Mouse (Mus musculus): ENCODE measurements around the gene Gchfr. TPM values are rescaled to one million over a fixed set of nuclear protein-coding genes. Genes with fewer than 3 reads are reported as not detected.

Gchfr gene
- polyA plus RNA-seq, 1 experiment from 2014 or later: 9.4 TPM

DNA sequence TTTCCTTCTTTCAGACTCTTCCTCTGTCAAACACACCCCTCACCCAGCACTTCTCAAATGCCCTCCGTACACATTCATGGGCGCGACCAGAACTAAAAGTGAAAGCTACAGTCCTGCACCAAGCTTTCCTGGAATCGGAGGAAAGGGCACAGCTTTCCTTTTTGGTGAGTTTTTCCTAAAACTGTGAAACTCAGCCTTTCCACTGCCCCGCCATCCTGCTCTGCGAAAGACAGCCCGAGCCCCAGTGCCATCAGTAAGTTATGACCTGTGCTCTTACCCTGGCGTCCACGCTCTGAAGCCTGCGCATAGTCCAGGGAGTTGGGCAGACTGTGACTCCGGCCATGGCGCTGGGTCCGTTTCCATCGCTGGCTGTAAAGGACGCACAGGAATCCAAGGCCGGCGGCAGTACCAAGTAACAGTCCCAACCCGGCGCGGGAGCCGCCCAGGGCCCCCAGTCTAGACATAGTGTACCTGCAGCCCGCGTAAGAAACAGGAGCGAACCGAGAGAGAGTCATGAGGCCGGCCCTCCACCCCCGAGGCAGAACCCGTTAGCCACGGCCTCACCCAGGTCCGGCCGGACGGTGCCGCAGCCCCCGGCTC is 11.4 kb upstream of the Gchfr start:
- WGBS: 9% methylated on average over 27 of the region's 34 CpGs
- Histone ChIP-seq H3K27ac (ENCODE audit: low read length) (peak overlapping the region; percentile 72), H3K9me3 (replicated peaks; ENCODE audit: control insufficient read depth, low read length, poor library complexity, severe bottlenecking) (no peaks in the 10 kb centered on the region), H3K9ac (ENCODE audit: low read depth, low read length) (peak overlapping the region; percentile 87), H3K4me1 (ENCODE audit: control insufficient read depth, insufficient read depth, low read length) (peaks cover 19% of the 10 kb centered on the region), H3K36me3 (ENCODE audit: control insufficient read depth, insufficient read depth, low read length) (peaks cover 14% of the 10 kb centered on the region), H3K4me2 (ENCODE audit: low read length) (peak overlapping the region; percentile 89), H3K4me3 (ENCODE audit: low read depth, low read length) (peak overlapping the region; percentile 84), H3K27me3 (ENCODE audit: control insufficient read depth, insufficient read depth, low read depth, low read length) (no peaks in the 10 kb centered on the region)
- peak; percentile 69; the same call in 1 of the 2 replicates for ATAC-seq

DNA sequence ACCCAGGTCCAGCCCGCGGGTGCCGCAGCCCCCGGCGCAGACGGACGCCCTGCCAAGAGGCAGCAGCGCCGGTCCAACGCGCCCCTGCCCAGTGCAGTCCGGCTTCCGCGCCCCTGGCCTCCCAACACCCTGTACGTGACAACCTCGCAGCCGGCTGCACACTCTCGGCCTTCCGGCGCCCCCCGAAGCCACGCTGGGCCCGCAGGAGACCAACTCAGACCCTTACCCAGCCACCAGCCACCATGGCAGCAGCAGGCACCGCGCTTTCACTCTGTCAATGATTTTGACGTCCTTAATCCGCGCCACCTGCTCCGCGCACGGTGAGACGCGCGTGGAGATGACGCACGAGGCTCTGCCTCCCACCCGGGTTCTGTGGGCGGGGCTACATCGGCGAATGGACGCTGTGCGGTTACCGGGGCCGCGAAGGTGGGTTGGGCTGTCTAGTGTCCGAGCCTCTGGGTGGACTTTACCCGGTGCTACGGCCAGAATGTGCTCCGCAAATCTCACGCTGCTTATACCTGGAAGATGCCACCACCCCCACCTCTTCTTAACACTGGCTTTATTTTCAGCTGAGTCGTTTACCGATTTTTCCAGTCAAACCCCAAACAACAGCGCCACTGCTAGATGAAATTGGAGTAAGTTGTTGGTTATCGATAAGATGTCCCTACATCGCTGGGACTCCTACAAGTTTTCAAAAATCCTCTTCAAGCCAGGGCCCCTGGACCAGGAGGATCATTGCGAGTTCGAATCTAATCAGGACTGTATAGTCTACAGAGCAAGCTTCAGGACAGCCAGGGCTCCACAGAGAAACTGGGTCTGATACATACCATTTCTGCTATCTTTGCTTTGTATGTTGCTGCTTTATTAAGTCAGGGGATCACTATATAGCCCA is 10.6 kb upstream of the Gchfr start, which contains the start of gene Rmdn3:
Gene Rmdn3 (minus strand): TSS at position 354 of the 892 bp plus-strand sequence.
- peak within 1 kb of the TSS; percentile 89 for H3K4me2 ChIP-seq (ENCODE audit: low read length)
- peak within 1 kb of the TSS; percentile 84 for H3K4me3 ChIP-seq (ENCODE audit: low read depth, low read length)
- H3K27ac ChIP-seq (ENCODE audit: low read length): peak within 1 kb of the TSS; percentile 72
- 1% methylated on average over 54 of the region's 57 CpGs for WGBS
- H3K9me3 ChIP-seq (replicated peaks; ENCODE audit: control insufficient read depth, low read length, poor library complexity, severe bottlenecking): no peaks in the 10 kb centered on the region
- peaks cover 12% of the 10 kb centered on the region for H3K36me3 ChIP-seq (ENCODE audit: control insufficient read depth, insufficient read depth, low read length)
- peak within 1 kb of the TSS; percentile 87 for H3K9ac ChIP-seq (ENCODE audit: low read depth, low read length)
- ATAC-seq: peak; percentile 93
- H3K27me3 ChIP-seq (ENCODE audit: control insufficient read depth, insufficient read depth, low read depth, low read length): no peaks in the 10 kb centered on the region
- peaks cover 19% of the 10 kb centered on the region for H3K4me1 ChIP-seq (ENCODE audit: control insufficient read depth, insufficient read depth, low read length)

DNA sequence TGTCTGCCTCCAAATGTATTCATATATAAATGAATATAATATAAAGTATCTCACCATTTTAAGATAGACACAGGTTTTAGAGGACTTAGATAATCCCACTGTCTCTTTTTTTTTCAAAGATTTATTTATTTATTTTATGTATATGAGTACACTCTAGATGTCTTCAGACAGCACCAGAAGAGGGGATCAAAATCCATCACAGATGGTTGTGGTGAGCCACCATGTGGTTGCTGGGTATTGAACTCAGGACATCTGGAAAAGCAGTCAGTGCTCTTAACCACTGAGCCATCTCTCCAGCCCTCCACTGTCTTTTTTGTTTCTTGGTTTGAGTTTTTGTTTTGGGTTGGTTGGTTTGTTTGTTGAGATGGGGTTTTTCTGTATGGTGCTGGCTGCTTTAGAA is 9.7 kb upstream of the Gchfr start:
- ATAC-seq: no peak
- no peak overlapping the region for H3K27ac ChIP-seq (ENCODE audit: low read length)
- H3K4me2 ChIP-seq (ENCODE audit: low read length): peak overlapping the region; percentile 67; the same call in 1 of the 2 replicates
- H3K27me3 ChIP-seq (ENCODE audit: control insufficient read depth, insufficient read depth, low read depth, low read length): no peaks in the 10 kb centered on the region
- no peaks in the 10 kb centered on the region for H3K9me3 ChIP-seq (replicated peaks; ENCODE audit: control insufficient read depth, low read length, poor library complexity, severe bottlenecking)
- H3K4me1 ChIP-seq (ENCODE audit: control insufficient read depth, insufficient read depth, low read length): peaks cover 19% of the 10 kb centered on the region
- H3K36me3 ChIP-seq (ENCODE audit: control insufficient read depth, insufficient read depth, low read length): peaks cover 7% of the 10 kb centered on the region
- H3K9ac ChIP-seq (ENCODE audit: low read depth, low read length): no peak overlapping the region
- no peak overlapping the region for H3K4me3 ChIP-seq (ENCODE audit: low read depth, low read length)

DNA sequence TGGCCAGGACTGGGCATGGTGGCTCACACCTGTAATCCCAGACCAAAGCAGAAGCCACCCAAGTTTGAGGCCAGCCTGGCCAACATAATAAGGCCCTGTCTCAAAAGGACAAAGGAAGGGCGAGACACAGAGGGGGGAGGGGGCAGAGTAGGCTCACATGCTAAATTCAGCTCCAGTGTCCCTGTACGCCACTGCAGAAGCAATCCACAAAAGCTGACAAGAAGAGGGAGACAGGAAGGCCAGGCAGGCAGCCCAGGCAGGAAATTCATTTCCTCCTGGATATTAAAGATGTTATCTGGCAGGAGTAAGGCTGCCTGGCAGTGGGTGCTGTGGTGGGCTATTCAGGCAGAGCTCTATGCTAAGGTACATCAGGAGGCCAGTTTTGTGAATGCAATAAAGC is 6.3 kb upstream of the Gchfr start:
- Histone ChIP-seq H3K27me3 (ENCODE audit: control insufficient read depth, insufficient read depth, low read depth, low read length) (peaks cover 12% of the 10 kb centered on the region), H3K4me1 (ENCODE audit: control insufficient read depth, insufficient read depth, low read length) (peaks cover 4% of the 10 kb centered on the region), H3K27ac (ENCODE audit: low read length) (no peak overlapping the region), H3K4me3 (ENCODE audit: low read depth, low read length) (no peak overlapping the region), H3K9me3 (replicated peaks; ENCODE audit: control insufficient read depth, low read length, poor library complexity, severe bottlenecking) (no peaks in the 10 kb centered on the region), H3K36me3 (ENCODE audit: control insufficient read depth, insufficient read depth, low read length) (no peaks in the 10 kb centered on the region), H3K9ac (ENCODE audit: low read depth, low read length) (no peak overlapping the region), H3K4me2 (ENCODE audit: low read length) (no peak overlapping the region)
- WGBS: 31% methylated on average over 2 of the region's 2 CpGs
- no peak for ATAC-seq

DNA sequence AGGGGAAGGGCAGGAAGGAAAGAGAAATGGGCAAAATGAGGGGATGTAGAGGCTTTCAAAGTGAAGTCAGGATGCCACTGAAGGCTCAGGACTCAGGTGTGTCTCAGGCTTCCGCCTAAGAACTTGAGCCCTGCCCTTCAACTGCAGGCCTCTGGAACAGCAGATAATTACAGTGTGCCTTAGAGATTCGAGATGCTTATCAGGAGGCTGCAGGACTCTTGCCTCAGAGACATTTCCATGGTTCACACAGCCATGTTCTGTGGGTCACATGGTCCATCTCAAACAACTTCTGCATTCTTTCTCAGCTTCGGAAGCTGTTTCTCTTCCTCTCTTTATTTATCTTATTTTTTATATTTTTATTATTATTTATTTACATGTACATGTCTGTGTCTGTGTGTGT is 4.4 kb upstream of the Gchfr start:
- peaks cover 17% of the 10 kb centered on the region for H3K27me3 ChIP-seq (ENCODE audit: control insufficient read depth, insufficient read depth, low read depth, low read length)

DNA sequence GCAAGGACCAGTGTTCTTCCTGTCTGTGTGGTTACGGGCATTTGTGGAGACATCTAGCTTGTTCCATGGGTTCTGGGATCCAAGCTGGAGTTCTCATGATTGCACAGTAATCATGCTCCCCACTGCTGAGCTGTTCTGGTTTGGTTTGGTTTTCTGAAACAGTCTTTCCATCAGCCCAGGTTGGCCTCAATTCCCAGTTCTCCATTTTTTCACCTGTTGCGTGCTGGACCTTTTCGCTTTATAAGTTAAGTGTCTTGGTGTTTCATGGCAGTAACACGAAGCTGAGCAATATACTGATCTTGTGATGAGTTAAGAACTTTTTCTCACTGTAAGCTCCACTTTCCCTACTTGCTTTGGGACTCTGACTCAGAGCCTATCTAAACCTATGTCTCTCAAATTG is 3.6 kb upstream of the Gchfr start:
- Histone ChIP-seq H3K4me1 (ENCODE audit: control insufficient read depth, insufficient read depth, low read length) (peaks cover 8% of the 10 kb centered on the region; the same call in 1 of the 2 replicates), H3K9ac (ENCODE audit: low read depth, low read length) (no peak overlapping the region), H3K27me3 (ENCODE audit: control insufficient read depth, insufficient read depth, low read depth, low read length) (peaks cover 17% of the 10 kb centered on the region), H3K4me2 (ENCODE audit: low read length) (no peak overlapping the region), H3K4me3 (ENCODE audit: low read depth, low read length) (no peak overlapping the region), H3K9me3 (replicated peaks; ENCODE audit: control insufficient read depth, low read length, poor library complexity, severe bottlenecking) (no peaks in the 10 kb centered on the region), H3K27ac (ENCODE audit: low read length) (no peak overlapping the region), H3K36me3 (ENCODE audit: control insufficient read depth, insufficient read depth, low read length) (no peaks in the 10 kb centered on the region)
- WGBS: 91% methylated on average over 4 of the region's 4 CpGs
- no peak for ATAC-seq

More for the DNA sequence above, 4.4 kb upstream of the Gchfr start:
- H3K4me1 ChIP-seq (ENCODE audit: control insufficient read depth, insufficient read depth, low read length): peaks cover 8% of the 10 kb centered on the region; the same call in 1 of the 2 replicates
- WGBS: 71% methylated on average over 3 of the region's 3 CpGs
- no peak overlapping the region for H3K4me2 ChIP-seq (ENCODE audit: low read length)
- H3K9me3 ChIP-seq (replicated peaks; ENCODE audit: control insufficient read depth, low read length, poor library complexity, severe bottlenecking): no peaks in the 10 kb centered on the region
- no peak overlapping the region for H3K9ac ChIP-seq (ENCODE audit: low read depth, low read length)
- ATAC-seq: no peak
- H3K27ac ChIP-seq (ENCODE audit: low read length): no peak overlapping the region
- no peak overlapping the region for H3K4me3 ChIP-seq (ENCODE audit: low read depth, low read length)
- H3K36me3 ChIP-seq (ENCODE audit: control insufficient read depth, insufficient read depth, low read length): no peaks in the 10 kb centered on the region

DNA sequence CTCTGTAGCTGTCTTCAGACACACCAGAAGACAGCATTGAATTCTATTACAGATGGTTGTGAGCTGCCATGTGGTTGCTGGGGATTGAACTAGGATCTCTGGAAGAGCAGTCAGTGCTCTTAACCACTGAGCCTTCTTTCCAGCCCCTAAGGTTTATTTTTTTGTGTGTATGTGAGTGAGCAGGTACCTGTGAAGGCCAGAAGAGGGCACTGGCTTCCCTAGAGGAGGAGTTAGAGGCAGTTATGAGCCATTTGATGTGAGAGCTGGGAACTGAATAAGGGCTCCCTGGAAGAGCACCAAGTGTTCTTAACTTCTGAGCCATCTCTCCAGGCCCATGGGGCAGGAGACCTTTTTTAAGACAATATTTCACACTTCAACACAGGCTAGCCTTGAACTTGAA is 2.2 kb upstream of the Gchfr start:
- peaks cover 17% of the 10 kb centered on the region for H3K27me3 ChIP-seq (ENCODE audit: control insufficient read depth, insufficient read depth, low read depth, low read length)
- no peak overlapping the region for H3K4me2 ChIP-seq (ENCODE audit: low read length)
- no peaks in the 10 kb centered on the region for H3K9me3 ChIP-seq (replicated peaks; ENCODE audit: control insufficient read depth, low read length, poor library complexity, severe bottlenecking)
- no peak overlapping the region for H3K4me3 ChIP-seq (ENCODE audit: low read depth, low read length)
- no peak for ATAC-seq
- H3K27ac ChIP-seq (ENCODE audit: low read length): no peak overlapping the region
- no peak overlapping the region for H3K9ac ChIP-seq (ENCODE audit: low read depth, low read length)
- no peaks in the 10 kb centered on the region for H3K36me3 ChIP-seq (ENCODE audit: control insufficient read depth, insufficient read depth, low read length)
- H3K4me1 ChIP-seq (ENCODE audit: control insufficient read depth, insufficient read depth, low read length): peaks cover 8% of the 10 kb centered on the region; the same call in 1 of the 2 replicates

DNA sequence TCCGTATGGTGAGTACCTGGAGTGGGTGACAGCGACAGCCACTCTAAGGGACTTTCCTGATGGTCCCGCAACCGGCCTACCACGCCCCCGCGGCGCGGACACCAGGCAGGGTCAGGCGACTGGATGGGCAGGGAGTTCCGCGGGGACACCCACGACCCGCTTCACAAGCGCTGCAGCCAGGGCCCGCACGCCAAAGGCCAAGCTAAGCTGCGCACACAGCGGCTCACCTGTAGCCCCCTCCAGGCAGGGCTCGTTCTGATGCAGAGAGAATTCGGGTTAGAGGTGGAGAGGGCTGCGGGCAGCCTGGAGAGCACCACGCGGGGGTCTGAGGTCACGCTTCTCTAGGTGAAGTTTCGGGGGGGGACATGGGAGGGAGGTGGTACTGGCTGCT is 288 bp downstream of the Gchfr start:
- ATAC-seq: peak; percentile 41
- 3% methylated on average over 24 of the region's 26 CpGs for WGBS

DNA sequence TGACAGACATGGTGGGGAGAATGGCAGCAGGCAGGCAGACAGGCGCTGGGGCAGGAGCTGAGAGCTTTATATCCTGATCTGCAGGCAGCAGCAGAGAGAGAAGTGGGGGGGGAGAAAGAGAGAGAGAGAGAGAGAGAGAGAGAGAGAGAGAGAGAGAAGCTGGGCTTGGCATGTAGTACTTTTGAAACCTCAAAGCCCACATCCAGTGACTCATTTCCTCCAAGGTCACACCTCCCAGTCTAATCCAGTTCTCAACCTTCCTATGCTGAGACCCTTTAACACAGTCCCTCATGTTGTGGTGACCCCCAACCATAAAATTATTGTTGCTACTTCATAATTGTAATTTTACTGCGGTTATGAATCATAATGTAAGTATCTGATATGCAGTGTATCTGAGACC is 2.7 kb downstream of the Gchfr start:
- Histone ChIP-seq H3K36me3 (ENCODE audit: control insufficient read depth, insufficient read depth, low read length) (no peaks in the 10 kb centered on the region), H3K27ac (ENCODE audit: low read length) (no peak overlapping the region), H3K4me1 (ENCODE audit: control insufficient read depth, insufficient read depth, low read length) (peaks cover 16% of the 10 kb centered on the region), H3K4me2 (ENCODE audit: low read length) (no peak overlapping the region), H3K27me3 (ENCODE audit: control insufficient read depth, insufficient read depth, low read depth, low read length) (peaks cover 13% of the 10 kb centered on the region), H3K9ac (ENCODE audit: low read depth, low read length) (no peak overlapping the region), H3K9me3 (replicated peaks; ENCODE audit: control insufficient read depth, low read length, poor library complexity, severe bottlenecking) (no peaks in the 10 kb centered on the region), H3K4me3 (ENCODE audit: low read depth, low read length) (no peak overlapping the region)
- no peak for ATAC-seq
- 83% methylated on average over 2 of the region's 2 CpGs for WGBS

More for the DNA sequence above, 288 bp downstream of the Gchfr start:
- Histone ChIP-seq H3K4me1 (ENCODE audit: control insufficient read depth, insufficient read depth, low read length) (peaks cover 10% of the 10 kb centered on the region), H3K4me2 (ENCODE audit: low read length) (peak overlapping the region; percentile 100), H3K27me3 (ENCODE audit: control insufficient read depth, insufficient read depth, low read depth, low read length) (peaks cover 17% of the 10 kb centered on the region), H3K27ac (ENCODE audit: low read length) (no peak overlapping the region), H3K9me3 (replicated peaks; ENCODE audit: control insufficient read depth, low read length, poor library complexity, severe bottlenecking) (no peaks in the 10 kb centered on the region), H3K36me3 (ENCODE audit: control insufficient read depth, insufficient read depth, low read length) (no peaks in the 10 kb centered on the region), H3K4me3 (ENCODE audit: low read depth, low read length) (peak overlapping the region; percentile 58), H3K9ac (ENCODE audit: low read depth, low read length) (peak overlapping the region; percentile 68)
